Mouse (Mus musculus) liver (tissue): ENCODE measurements around the gene Mt4.
A peak's percentile ranks its signal among the peaks of the same experiment; 100 is the strongest.

ENCODE experiments used
- DNase-seq: peaks from one replicate; pipeline ENCODE4 v3.0.0-alpha.2; 2020; ENCODE audit warnings: mixed read lengths

The Mt4 gene

GRCm38 (mm10) chr8:94179713-94180560 is 42.9 kb downstream of the Mt4 start:
- peak; percentile 71 for DNase-seq

- no peak for DNase-seq
Observed at GRCm38 (mm10) chr8:94180561-94180908, 43.5 kb downstream of the Mt4 start.

- DNase-seq = peak; percentile 53
Observed at GRCm38 (mm10) chr8:94182055-94182929, 45.3 kb downstream of the Mt4 start.

GRCm38 (mm10) chr8:94183117-94183516 is 46.1 kb downstream of the Mt4 start:
- peak; percentile 97 for DNase-seq

GRCm38 (mm10) chr8:94184357-94184843 is 47.4 kb downstream of the Mt4 start:
- DNase-seq = peak; percentile 29

GRCm38 (mm10) chr8:94185791-94186190 is 48.8 kb downstream of the Mt4 start:
- DNase-seq = no peak

- DNase-seq = peak; percentile 94
Observed at GRCm38 (mm10) chr8:94186542-94186941, 49.5 kb downstream of the Mt4 start.

- no peak for DNase-seq
Observed at GRCm38 (mm10) chr8:94187290-94188002, 50.4 kb downstream of the Mt4 start.
